Mouse (Mus musculus) stomach, embryonic 14.5 days (tissue): ENCODE results near the gene Fgf10. TPM values are rescaled to one million over a fixed set of nuclear protein-coding genes. Genes with fewer than 3 reads are reported as not detected.

ENCODE experiments used
- ATAC-seq: fragments of 200-750 bp; cut with Nextera tagmentation; 2 replicates; pipeline ENCODE4 v1.8.0; 2017; ENCODE audit warnings: low read depth, moderate TSS enrichment; ENCODE audit not compliant: insufficient number of reproducible peaks, insufficient read depth, low FRiP score
- H3K27ac ChIP-seq: fragments of 300-500 bp; sonication (generic); 2 replicates; pipeline ENCODE4 v1.5.1; 2014; ENCODE audit warnings: mild to moderate bottlenecking, low read length, moderate library complexity, mixed read lengths
- H3K27me3 ChIP-seq: fragments of 300-500 bp; sonication (generic); 2 replicates; pipeline ENCODE4 v1.6.1; 2014; ENCODE audit warnings: low read length, control low read depth, mixed read lengths; ENCODE audit not compliant: control insufficient read depth, insufficient read depth
- H3K36me3 ChIP-seq: fragments of 300-500 bp; sonication (generic); 2 replicates; pipeline ENCODE4 v1.6.1; 2014; ENCODE audit warnings: mild to moderate bottlenecking, control low read depth, low read length, moderate library complexity, mixed read lengths; ENCODE audit not compliant: control insufficient read depth, insufficient read depth
- H3K4me1 ChIP-seq: fragments of 300-500 bp; sonication (generic); 2 replicates; pipeline ENCODE4 v1.6.1; 2014; ENCODE audit warnings: low read length, control low read depth, mixed read lengths; ENCODE audit not compliant: control insufficient read depth, insufficient read depth
- H3K4me2 ChIP-seq: fragments of 300-500 bp; sonication (generic); replicated peaks from 2 replicates; pipeline ENCODE4 v1.6.1; 2014; ENCODE audit warnings: low read depth, low read length, control low read depth
- H3K4me3 ChIP-seq: fragments of 300-500 bp; sonication (generic); 2 replicates; pipeline ENCODE4 v1.5.1; 2014; ENCODE audit warnings: low read depth, low read length, control low read depth
- H3K9ac ChIP-seq: fragments of 300-500 bp; sonication (generic); replicated peaks from 2 replicates; pipeline ENCODE4 v1.6.1; 2014; ENCODE audit warnings: low read depth, mild to moderate bottlenecking, control low read depth, low read length, moderate library complexity, mixed read lengths
- H3K9me3 ChIP-seq: fragments of 300-500 bp; sonication (generic); 2 replicates; pipeline ENCODE4 v1.6.1; 2016; ENCODE audit warnings: low read depth, low read length, control low read depth; ENCODE audit not compliant: control insufficient read depth
- WGBS: fragments of 180-500 bp; shearing (Covaris S2); extraction: QIAGEN DNeasy Blood & Tissue Kit; methylation state at CpG from one replicate; pipeline ENCODE4 v1.1.7; 2014; 5-methylcytosine and 5-hydroxymethylcytosine counted together
- polyA plus RNA-seq: library from polyadenylated mRNA; unstranded; fragments of >200 nt; fragmentation: Nextera tagmentation; extraction: Ambion mirVana; gene quantifications from 2 replicates; pipeline ENCODE4 v1.2.1, GENCODE M21; 2014

The Fgf10 gene
- polyA plus RNA-seq, 1 experiment from 2014 or later: 14.0 TPM

DNA sequence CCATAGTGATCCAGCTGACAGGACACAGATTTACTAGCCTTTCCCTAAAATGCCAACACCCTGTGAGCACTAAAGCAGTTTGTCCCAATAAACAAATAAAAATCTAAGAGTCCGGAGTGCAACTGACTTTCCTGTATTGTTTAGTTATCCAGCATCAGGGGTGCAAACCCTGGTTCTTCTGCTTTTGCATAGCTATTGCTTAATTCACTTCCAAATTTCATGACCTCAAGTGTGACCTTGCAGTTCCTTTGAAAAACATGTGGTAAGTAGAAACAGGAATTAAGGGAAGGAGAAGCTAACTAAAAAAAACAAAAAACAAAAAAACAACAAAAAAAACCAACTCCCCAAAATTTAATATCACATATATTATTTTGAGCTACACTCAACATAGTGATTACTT lies 105.6 kb downstream of the Fgf10 start:
- Histone ChIP-seq H3K36me3 (no peaks in the 10 kb centered on the region), H3K4me2 (no peak overlapping the region), H3K27ac (no peak overlapping the region), H3K4me3 (no peak overlapping the region), H3K27me3 (no peaks in the 10 kb centered on the region), H3K4me1 (no peaks in the 10 kb centered on the region), H3K9me3 (no peaks in the 10 kb centered on the region), H3K9ac (no peak overlapping the region)
- 62% methylated on average over 1 of the region's 1 CpGs for WGBS
- ATAC-seq: no peak

DNA sequence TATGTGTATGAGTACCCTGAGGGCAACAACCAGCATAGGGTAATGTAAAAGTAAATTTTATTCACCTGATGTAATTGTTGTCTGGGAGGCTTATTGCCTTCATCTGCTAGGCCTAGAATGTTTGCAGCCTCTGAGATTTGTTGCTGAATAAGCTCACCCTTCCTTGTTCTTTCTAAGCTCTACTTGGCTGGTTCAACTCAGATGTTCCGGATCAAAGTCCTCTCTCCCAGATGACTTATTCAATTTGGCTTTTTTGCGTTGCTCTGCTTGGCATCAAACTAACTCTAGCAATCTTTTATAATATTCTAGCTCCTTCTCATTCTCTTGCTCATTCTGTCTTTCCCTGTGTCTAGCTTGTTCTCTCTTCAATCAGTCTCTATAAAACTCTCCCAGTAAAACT lies 109.6 kb downstream of the Fgf10 start:
- 80% methylated on average over 2 of the region's 2 CpGs for WGBS
- ATAC-seq: no peak

DNA sequence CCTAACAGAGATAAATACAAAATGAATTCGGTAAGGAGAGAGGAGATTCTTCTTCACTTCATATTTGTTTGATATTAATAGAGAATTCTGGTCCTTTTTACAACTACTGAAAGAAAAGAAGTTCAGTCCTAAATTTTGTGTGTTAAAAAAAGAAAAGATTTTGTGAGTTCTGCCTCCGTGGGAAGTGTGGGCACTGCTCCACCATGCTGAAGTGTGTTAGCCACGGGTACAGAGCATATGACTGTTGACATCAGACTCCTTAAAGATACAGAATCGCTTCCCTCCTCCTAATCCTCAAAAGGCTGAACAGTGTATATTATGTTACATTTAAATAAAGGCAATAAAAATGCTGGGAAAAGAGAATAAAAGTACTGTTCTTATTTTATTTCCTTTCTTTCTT lies 122.2 kb downstream of the Fgf10 start:
- WGBS: 56% methylated on average over 4 of the region's 4 CpGs
- Histone ChIP-seq H3K9me3 (no peaks in the 10 kb centered on the region), H3K27me3 (no peaks in the 10 kb centered on the region), H3K4me3 (no peak overlapping the region), H3K36me3 (no peaks in the 10 kb centered on the region), H3K27ac (no peak overlapping the region), H3K4me2 (no peak overlapping the region), H3K9ac (no peak overlapping the region), H3K4me1 (no peaks in the 10 kb centered on the region)
- ATAC-seq: no peak

More for the DNA sequence above, 109.6 kb downstream of the Fgf10 start:
- Histone ChIP-seq H3K4me1 (no peaks in the 10 kb centered on the region), H3K9me3 (no peaks in the 10 kb centered on the region), H3K36me3 (no peaks in the 10 kb centered on the region), H3K4me3 (no peak overlapping the region), H3K27ac (no peak overlapping the region), H3K27me3 (no peaks in the 10 kb centered on the region), H3K9ac (no peak overlapping the region), H3K4me2 (no peak overlapping the region)

DNA sequence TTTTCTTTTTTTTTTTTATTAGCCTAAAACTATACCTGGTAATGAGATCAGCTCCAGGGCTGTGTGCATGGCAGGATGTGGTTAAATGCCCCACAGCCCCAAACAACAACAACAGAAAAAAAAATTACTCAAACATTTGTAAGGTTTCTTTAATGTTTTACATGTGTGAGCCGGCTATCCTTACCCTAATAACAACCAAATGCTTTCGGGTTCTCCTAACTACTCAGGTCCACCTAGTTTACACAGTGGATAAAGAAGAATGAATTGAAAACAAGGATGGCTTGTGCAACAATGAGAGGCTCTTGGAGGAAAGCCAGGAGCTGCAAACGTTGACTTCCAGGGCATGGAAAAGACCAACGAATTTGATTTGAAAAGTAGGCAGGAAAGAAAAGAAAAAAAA lies 122.6 kb downstream of the Fgf10 start:
- 36% methylated on average over 4 of the region's 4 CpGs for WGBS
- no peak overlapping the region for H3K4me3 ChIP-seq
- H3K4me2 ChIP-seq: no peak overlapping the region
- no peaks in the 10 kb centered on the region for H3K9me3 ChIP-seq
- no peak for ATAC-seq
- H3K36me3 ChIP-seq: no peaks in the 10 kb centered on the region
- no peaks in the 10 kb centered on the region for H3K27me3 ChIP-seq
- H3K9ac ChIP-seq: no peak overlapping the region
- H3K4me1 ChIP-seq: no peaks in the 10 kb centered on the region
- no peak overlapping the region for H3K27ac ChIP-seq

DNA sequence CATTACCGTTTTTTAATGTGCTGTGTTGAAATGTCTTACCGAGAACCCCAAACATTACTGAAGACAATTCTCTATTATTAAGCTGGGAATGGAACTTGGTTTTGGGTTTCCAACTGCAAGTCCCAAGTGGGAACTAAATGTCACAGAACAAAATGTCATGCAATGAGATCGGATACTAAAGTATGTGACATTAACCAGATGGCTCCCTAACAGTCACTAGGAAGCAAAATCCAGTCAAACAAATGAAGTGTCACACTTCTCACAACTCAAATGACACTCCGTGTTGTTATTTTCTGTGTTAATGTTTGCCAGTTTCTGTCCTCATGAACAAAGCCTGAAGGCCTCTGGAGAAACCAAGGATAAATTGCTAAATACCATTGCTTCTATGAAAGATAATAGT lies 130.6 kb downstream of the Fgf10 start:
- Histone ChIP-seq H3K27ac (no peak overlapping the region), H3K4me1 (no peaks in the 10 kb centered on the region), H3K36me3 (no peaks in the 10 kb centered on the region), H3K27me3 (no peaks in the 10 kb centered on the region), H3K4me3 (no peak overlapping the region), H3K4me2 (no peak overlapping the region), H3K9ac (no peak overlapping the region), H3K9me3 (no peaks in the 10 kb centered on the region)
- no peak for ATAC-seq
- WGBS: 78% methylated on average over 4 of the region's 4 CpGs

DNA sequence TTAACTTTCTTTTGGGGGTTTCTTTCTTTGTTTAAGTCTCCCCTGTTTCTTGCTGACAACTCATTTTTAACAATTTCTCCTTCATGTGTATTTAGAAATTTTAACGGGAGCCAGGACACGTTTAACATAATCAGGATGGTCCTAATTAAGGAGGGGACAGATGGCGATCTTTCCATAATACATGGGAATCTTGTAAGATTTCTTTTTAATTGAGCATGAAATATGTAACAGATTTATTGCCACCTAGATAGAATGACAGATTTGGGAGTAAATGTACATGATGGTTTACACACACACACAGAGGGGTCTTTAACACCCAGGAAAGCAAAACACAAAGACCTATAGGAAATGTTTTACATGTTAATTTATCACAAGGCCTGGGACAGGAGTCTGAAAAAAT lies 137.1 kb downstream of the Fgf10 start:
- WGBS: 41% methylated on average over 3 of the region's 3 CpGs
- Histone ChIP-seq H3K9ac (no peak overlapping the region), H3K9me3 (no peaks in the 10 kb centered on the region), H3K4me2 (no peak overlapping the region), H3K4me3 (no peak overlapping the region), H3K4me1 (no peaks in the 10 kb centered on the region), H3K36me3 (no peaks in the 10 kb centered on the region), H3K27me3 (no peaks in the 10 kb centered on the region), H3K27ac (no peak overlapping the region)
- no peak for ATAC-seq

DNA sequence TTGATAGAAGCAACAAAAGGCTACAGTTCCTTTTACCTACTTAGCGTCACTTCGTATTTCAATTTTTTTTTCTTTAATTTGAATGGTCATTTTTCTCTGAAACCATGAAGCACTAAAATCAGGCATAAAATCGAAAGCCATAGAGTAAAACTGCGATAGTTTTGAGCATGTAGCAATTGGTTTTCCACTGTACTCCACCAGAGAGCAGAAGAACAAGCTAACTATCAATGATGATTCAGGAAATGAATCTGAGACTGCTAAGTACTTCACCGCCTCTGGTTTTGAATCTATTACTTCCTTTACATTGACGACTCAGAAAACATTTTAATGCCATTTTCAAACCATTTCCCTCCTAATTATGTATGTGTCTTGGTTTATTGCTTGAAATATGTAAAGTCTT lies 150.2 kb downstream of the Fgf10 start:
- Histone ChIP-seq H3K27ac (no peak overlapping the region), H3K4me1 (no peaks in the 10 kb centered on the region), H3K4me3 (no peak overlapping the region), H3K9me3 (no peaks in the 10 kb centered on the region), H3K36me3 (no peaks in the 10 kb centered on the region), H3K27me3 (no peaks in the 10 kb centered on the region), H3K4me2 (no peak overlapping the region), H3K9ac (no peak overlapping the region)
- 87% methylated on average over 6 of the region's 6 CpGs for WGBS
- ATAC-seq: no peak

DNA sequence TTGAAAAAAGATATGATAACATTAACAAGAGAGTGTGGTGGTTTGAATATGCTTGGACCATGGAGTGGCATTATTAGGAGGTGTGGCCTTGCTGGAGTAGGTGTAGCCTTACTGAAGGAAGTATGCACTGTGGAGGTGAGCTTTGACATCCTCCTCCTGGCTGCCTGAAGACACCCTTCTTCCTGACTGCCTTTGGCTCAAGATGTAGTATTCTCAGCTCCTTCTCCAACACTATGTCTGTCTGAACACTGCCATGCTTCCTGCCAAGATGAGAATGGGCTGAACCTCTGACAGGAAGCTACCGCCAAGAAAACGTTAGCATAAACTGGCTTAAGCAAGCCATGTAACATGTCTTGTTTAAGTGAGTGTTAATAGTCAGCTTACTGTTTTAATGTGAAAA lies 153.5 kb downstream of the Fgf10 start:
- no peak for ATAC-seq
- Histone ChIP-seq H3K9me3 (no peaks in the 10 kb centered on the region), H3K4me1 (no peaks in the 10 kb centered on the region), H3K4me3 (no peak overlapping the region), H3K4me2 (no peak overlapping the region), H3K27ac (no peak overlapping the region), H3K27me3 (no peaks in the 10 kb centered on the region), H3K9ac (no peak overlapping the region), H3K36me3 (no peaks in the 10 kb centered on the region)
- WGBS: 78% methylated on average over 2 of the region's 2 CpGs

DNA sequence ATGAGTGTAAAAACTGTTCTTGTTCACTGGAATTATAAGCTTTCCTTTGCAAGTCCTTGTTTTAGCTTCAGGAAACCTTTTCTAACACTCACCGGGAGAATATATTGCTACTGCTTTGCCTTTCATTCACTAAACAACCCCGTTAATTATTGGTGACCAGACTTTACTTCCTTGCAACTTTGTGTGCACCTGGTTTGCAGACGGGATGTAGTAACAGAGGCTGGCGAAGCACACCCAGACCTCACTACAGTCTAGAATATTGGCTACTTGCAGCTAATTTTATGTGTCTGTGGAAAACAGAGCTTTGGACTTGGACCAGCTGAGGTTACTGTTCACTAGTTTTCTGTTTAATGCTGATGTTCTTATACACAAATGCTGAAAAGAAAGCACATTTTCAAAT lies 155.5 kb downstream of the Fgf10 start:
- Histone ChIP-seq H3K4me3 (no peak overlapping the region), H3K4me2 (no peak overlapping the region), H3K27me3 (no peaks in the 10 kb centered on the region), H3K27ac (no peak overlapping the region), H3K9ac (no peak overlapping the region), H3K9me3 (no peaks in the 10 kb centered on the region), H3K4me1 (no peaks in the 10 kb centered on the region), H3K36me3 (no peaks in the 10 kb centered on the region)
- WGBS: 84% methylated on average over 4 of the region's 4 CpGs
- ATAC-seq: no peak
